Mouse (Mus musculus) urinary bladder, postnatal 14 days (tissue): ENCODE results near the gene Slco3a1.

Experiments
- DNase-seq: peaks from one replicate; pipeline ENCODE4 v3.0.0; 2021; ENCODE audit warnings: low spot score

Gene Slco3a1

DNA sequence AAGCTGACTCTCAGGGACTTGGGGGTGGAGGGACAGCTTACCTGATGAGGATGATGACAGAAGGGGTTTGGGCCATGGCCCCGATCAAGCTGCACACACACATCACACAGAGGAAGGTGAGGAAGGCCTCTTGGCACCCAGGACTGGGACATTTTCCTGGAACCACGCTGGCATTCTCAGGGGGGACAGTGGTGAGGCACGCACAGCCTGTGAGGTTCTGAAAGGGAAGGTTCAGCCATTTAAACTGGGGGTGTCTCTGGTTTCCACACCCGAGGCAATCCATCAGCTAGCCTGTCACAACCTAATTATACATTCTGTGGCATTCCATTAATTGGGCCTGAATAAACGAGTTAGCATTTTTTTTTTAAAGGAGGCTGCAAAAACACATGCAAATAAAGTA, 251.5 kb downstream of the Slco3a1 start:
- no peak for DNase-seq

GRCm38 (mm10) chr7:74286531-74286930, 268.0 kb downstream of the Slco3a1 start:
- DNase-seq, result no peak

- no peak for DNase-seq
Measured at GRCm38 (mm10) chr7:74280371-74280770, 274.2 kb downstream of the Slco3a1 start.

DNA sequence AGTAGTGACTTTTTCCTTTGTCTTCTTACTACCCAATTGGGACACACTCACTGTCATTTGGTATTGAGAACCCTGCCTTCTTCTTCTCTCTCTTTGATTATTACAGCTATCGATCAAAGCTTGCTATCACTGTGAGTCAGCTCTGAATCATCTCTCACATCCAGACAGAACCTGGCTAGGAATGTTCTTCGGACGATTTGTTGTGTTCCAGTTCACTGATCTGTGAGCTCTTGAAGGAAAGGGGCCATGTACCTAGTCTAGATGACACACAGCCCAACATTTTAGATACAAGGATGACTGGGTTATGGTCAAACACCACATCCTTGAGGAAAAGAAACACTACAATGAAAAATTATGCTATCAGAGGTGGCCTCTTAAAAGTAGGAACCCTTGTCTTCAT, 275.2 kb downstream of the Slco3a1 start:
- no peak for DNase-seq

- DNase-seq, result no peak
Measured at GRCm38 (mm10) chr7:74270089-74270394, 284.5 kb downstream of the Slco3a1 start.

GRCm38 (mm10) chr7:74269283-74270088, 285.1 kb downstream of the Slco3a1 start:
- no peak for DNase-seq

DNA sequence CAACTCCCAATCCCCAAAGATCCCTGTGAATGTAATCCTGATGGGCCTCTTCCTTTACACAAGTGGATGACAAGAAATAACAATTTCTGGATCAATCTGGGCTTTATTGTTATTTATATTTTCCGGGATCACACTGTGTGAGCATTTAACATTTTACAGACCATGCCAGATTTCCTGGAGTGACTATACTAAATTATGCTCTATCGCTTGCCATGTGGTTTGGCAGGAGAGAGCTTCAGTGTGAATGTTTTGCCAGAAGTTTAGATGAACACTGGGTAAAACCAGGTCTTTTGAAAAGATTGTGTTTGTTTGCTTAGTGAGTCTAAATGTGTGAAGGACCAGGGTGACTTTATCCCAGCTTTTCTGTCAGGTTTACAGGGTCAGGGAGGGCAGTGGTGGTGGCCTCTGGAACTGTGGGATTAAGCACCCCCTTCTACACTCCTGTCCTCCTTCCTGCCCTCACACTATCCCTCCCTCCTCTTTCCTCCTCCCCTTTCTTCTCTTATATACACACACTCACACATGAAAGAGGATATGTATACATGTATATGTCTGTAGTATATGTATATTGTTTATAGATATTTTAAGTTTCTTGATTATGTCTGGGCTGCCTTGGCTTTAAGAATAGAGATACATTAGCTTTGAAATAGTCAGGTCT, 287.9 kb downstream of the Slco3a1 start:
- no peak for DNase-seq

DNA sequence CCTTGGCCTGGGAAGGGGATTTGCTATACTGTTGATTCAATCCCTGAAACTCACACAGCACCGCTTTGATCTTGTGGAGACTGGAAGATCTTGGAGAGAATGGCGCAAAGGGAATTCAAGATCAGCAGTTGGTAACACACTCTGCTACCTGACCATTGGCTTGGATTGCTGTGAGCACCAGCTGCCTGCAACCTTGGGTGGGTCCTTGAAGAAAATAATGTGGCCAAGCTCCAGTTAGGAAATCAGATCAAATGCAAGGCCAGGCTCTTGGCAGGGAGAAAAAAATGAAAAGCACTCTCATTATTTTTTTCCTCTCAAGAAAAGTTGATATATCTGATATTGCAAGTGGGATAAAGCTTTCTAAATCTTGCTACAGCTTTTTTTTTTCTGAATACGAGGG, 298.3 kb downstream of the Slco3a1 start:
- no peak for DNase-seq

- DNase-seq, result no peak
Measured at GRCm38 (mm10) chr7:74252066-74252465, 302.5 kb downstream of the Slco3a1 start.

DNA sequence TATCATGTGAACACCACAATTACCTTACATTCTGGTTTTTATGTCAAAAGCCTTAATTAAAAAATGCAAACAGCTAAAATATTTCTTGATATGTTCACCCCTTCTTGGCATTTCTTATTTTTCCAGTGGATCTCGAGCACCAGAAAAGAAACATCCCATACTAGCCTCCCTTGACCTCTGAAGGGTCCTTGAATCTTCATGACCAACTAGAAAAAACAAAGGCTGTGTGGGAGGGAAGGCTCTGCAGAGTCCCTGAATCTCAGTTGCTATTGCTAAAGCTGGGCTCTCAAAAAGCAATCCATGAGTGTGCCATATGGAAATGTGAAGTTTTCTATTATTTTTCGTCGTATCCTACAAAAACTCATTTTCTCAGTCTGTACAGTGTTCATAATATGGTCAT, 313.3 kb downstream of the Slco3a1 start:
- no peak for DNase-seq

DNA sequence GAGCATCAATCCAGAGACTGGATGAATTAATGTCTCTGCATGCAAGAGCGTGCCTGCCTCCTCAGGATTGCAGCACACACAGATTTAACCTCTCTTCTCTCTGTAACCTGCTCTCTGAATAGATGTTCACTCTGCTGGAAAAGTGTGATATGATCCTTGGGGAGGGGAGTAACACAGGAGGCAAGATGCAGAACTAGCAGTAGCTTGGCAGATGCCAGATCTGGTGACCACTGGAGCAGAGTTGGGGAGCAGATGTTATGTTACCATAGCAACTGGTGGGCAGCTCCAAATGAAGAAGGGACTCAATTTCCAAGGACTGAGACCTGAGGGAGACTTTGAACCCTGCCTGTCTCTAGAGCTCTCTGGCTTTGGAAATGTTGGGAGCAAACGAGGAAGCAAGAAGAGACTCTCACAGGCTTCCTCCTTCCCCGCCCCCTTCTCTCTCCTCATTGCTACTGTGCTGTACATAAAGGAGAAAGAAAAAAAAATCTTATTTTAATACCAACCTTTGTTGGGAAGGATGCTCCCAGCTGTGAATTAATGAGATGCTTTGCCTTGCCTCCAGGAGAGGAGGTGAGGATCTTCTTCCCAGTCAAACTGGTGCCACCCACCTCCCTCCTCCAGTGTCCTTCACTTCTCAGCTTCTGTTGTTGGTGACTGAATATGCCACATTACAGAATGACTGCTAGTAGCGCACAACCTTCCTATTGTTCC, 314.0 kb downstream of the Slco3a1 start:
- DNase-seq, result no peak
